Mouse (Mus musculus) heart, postnatal 0 days (tissue): ENCODE data around the gene Tgfb1. TPM values are rescaled to one million over a fixed set of nuclear protein-coding genes. Genes with fewer than 3 reads are reported as not detected.
A peak's percentile ranks its signal among the peaks of the same experiment; 100 is the strongest.

Experiments
- ATAC-seq: fragments of 200-750 bp; cut with Nextera tagmentation; 2 replicates; pipeline ENCODE4 v1.8.0; 2017; ENCODE audit warnings: low read depth, moderate number of reproducible peaks, moderate library complexity; ENCODE audit not compliant: insufficient read depth
- DNase-seq: peaks from one replicate; pipeline ENCODE4 v3.0.0-alpha.2; 2016; ENCODE audit warnings: low spot score
- H3K27ac ChIP-seq: fragments of 300-500 bp; sonication (generic); 2 replicates; pipeline ENCODE4 v1.5.1; 2014; ENCODE audit warnings: low read depth, mild to moderate bottlenecking
- H3K27me3 ChIP-seq: fragments of 300-500 bp; sonication (generic); 2 replicates; pipeline ENCODE4 v1.6.1; 2014; ENCODE audit warnings: low read length, mixed read lengths; ENCODE audit not compliant: control insufficient read depth, insufficient read depth
- H3K36me3 ChIP-seq: fragments of 300-500 bp; sonication (generic); replicated peaks from 2 replicates; pipeline ENCODE4 v1.6.1; 2014; ENCODE audit warnings: low read length, mixed read lengths; ENCODE audit not compliant: control insufficient read depth, insufficient read depth
- H3K4me1 ChIP-seq: fragments of 300-500 bp; sonication (generic); 2 replicates; pipeline ENCODE4 v1.6.1; 2014; ENCODE audit warnings: antibody characterized with exemption; ENCODE audit not compliant: control insufficient read depth, insufficient read depth
- H3K4me2 ChIP-seq: fragments of 300-500 bp; sonication (generic); 2 replicates; pipeline ENCODE4 v1.6.1; 2014; ENCODE audit warnings: low read depth, mild to moderate bottlenecking, low read length, moderate library complexity
- H3K4me3 ChIP-seq: fragments of 300-500 bp; sonication (generic); 2 replicates; pipeline ENCODE4 v1.5.1; 2014; ENCODE audit warnings: low read depth, low read length
- H3K9ac ChIP-seq: fragments of 300-500 bp; sonication (generic); replicated peaks from 2 replicates; pipeline ENCODE4 v1.6.1; 2014; ENCODE audit warnings: low read depth, low read length, mixed read lengths
- H3K9me3 ChIP-seq: fragments of 300-500 bp; sonication (generic); replicated peaks from 2 replicates; pipeline ENCODE4 v1.6.1; 2016; ENCODE audit warnings: low read length; ENCODE audit not compliant: control insufficient read depth
- CTCF ChIP-seq: IDR thresholded peaks from 2 replicates; pipeline ENCODE4 v1.5.1; 2016; ENCODE audit warnings: antibody characterized with exemption, control low read depth, low read depth
- EP300 ChIP-seq: IDR thresholded peaks from 2 replicates; pipeline ENCODE4 v1.6.1; 2016; ENCODE audit warnings: antibody characterized with exemption, low read depth
- WGBS: fragments of 180-500 bp; shearing (Covaris S2); extraction: QIAGEN DNeasy Blood & Tissue Kit; methylation state at CpG from one replicate; pipeline ENCODE4 v1.1.7; 2014; 5-methylcytosine and 5-hydroxymethylcytosine counted together
- polyA plus RNA-seq: library from polyadenylated mRNA; unstranded; fragments of >200 nt; fragmentation: Nextera tagmentation; extraction: Ambion mirVana; gene quantifications from 2 replicates; pipeline ENCODE4 v1.2.1, GENCODE M21; 2015
- total RNA-seq: library from RNA; depleted of rRNA; stranded (reverse); fragments of >200 nt; gene quantifications from 2 replicates; pipeline ENCODE4 v1.2.3, GENCODE M21; 2014; ENCODE audit warnings: low replicate concordance

Gene Tgfb1
- total and polyA plus RNA-seq, 2 experiments from 2014 or later: 2.6 to 10.7 TPM

GRCm38 (mm10) chr7:25675405-25675804 lies 11.4 kb upstream of the Tgfb1 start:
- Histone ChIP-seq H3K27ac (no peak overlapping the region), H3K27me3 (peaks cover 26% of the 10 kb centered on the region), H3K4me3 (peak overlapping the region; percentile 29; the same call in 1 of the 2 replicates), H3K9me3 (no peaks in the 10 kb centered on the region), H3K4me2 (peak overlapping the region; percentile 55; the same call in 1 of the 2 replicates), H3K4me1 (peaks cover 15% of the 10 kb centered on the region; the same call in 1 of the 2 replicates), H3K9ac (no peak overlapping the region), H3K36me3 (no peaks in the 10 kb centered on the region)
- no peak for DNase-seq
- no peak for ATAC-seq
- no peak for TF ChIP-seq EP300
- TF ChIP-seq CTCF: no peak
- 51% methylated on average over 6 of the region's 6 CpGs for WGBS

GRCm38 (mm10) chr7:25676085-25676781 lies 10.6 kb upstream of the Tgfb1 start:
- Histone ChIP-seq H3K9me3 (no peaks in the 10 kb centered on the region), H3K36me3 (no peaks in the 10 kb centered on the region), H3K9ac (no peak overlapping the region), H3K4me2 (no peak overlapping the region), H3K27me3 (peaks cover 26% of the 10 kb centered on the region), H3K4me3 (no peak overlapping the region), H3K27ac (0 out of 2 replicates have a peak overlapping the region, but pooled peaks have one; percentile 35), H3K4me1 (peaks cover 17% of the 10 kb centered on the region)
- no peak for TF ChIP-seq EP300
- no peak for TF ChIP-seq CTCF
- peak; percentile 69 for DNase-seq
- 23% methylated on average over 15 of the region's 15 CpGs for WGBS
- ATAC-seq: peak; percentile 33

GRCm38 (mm10) chr7:25677013-25677412 lies 9.8 kb upstream of the Tgfb1 start:
- Histone ChIP-seq H3K27ac (no peak overlapping the region), H3K9me3 (no peaks in the 10 kb centered on the region), H3K27me3 (peaks cover 26% of the 10 kb centered on the region), H3K36me3 (no peaks in the 10 kb centered on the region), H3K4me1 (peaks cover 20% of the 10 kb centered on the region), H3K4me3 (no peak overlapping the region), H3K4me2 (no peak overlapping the region), H3K9ac (no peak overlapping the region)
- TF ChIP-seq CTCF: no peak
- TF ChIP-seq EP300: no peak
- 86% methylated on average over 7 of the region's 7 CpGs for WGBS
- ATAC-seq (no peak), DNase-seq (no peak)

GRCm38 (mm10) chr7:25679971-25680370 lies 6.8 kb upstream of the Tgfb1 start:
- H3K27ac ChIP-seq: peak overlapping the region; percentile 87
- DNase-seq (no peak), ATAC-seq (no peak)
- no peak overlapping the region for H3K9ac ChIP-seq
- H3K9me3 ChIP-seq: no peaks in the 10 kb centered on the region
- peaks cover 17% of the 10 kb centered on the region for H3K4me1 ChIP-seq
- TF ChIP-seq EP300 (no peak), CTCF (no peak; the same call in 1 of the 2 replicates)
- peak overlapping the region; percentile 64 for H3K4me3 ChIP-seq
- H3K36me3 ChIP-seq: no peaks in the 10 kb centered on the region
- 5% methylated on average over 6 of the region's 6 CpGs for WGBS
- peak overlapping the region; percentile 65 for H3K4me2 ChIP-seq
- peaks cover 9% of the 10 kb centered on the region for H3K27me3 ChIP-seq

GRCm38 (mm10) chr7:25680514-25681258 lies 6.1 kb upstream of the Tgfb1 start, which contains the start of gene B9d2:
TSS of gene B9d2 (plus strand) at chr7:25680780.
- peak within 1 kb of the TSS; percentile 64 for H3K4me3 ChIP-seq
- WGBS: under 1% methylated on average over 46 of the region's 46 CpGs
- H3K36me3 ChIP-seq: no peaks in the 10 kb centered on the region
- peak; percentile 95 for ATAC-seq
- H3K27me3 ChIP-seq: peaks cover 2% of the 10 kb centered on the region; the same call in 1 of the 2 replicates
- peak within 1 kb of the TSS; percentile 59 for H3K9ac ChIP-seq
- peak within 1 kb of the TSS; percentile 65 for H3K4me2 ChIP-seq
- peaks cover 16% of the 10 kb centered on the region; the same call in 1 of the 2 replicates for H3K4me1 ChIP-seq
- TF ChIP-seq CTCF (no peak), EP300 (peak; percentile 51; the same call in 1 of the 2 replicates)
- H3K27ac ChIP-seq: peak within 1 kb of the TSS; percentile 87
- no peaks in the 10 kb centered on the region for H3K9me3 ChIP-seq
- peak; percentile 96 for DNase-seq
